Mouse (Mus musculus): ENCODE data around the gene Rassf2.

GRCm38 (mm10) chr2:132043101-132043621, 13.1 kb upstream of the Rassf2 start:
- TF ChIP-seq CTCF (IDR thresholded peaks at IDR 0.05; ENCODE audit: borderline replicate concordance, control insufficient read depth, extremely low read depth, insufficient read depth, low read length, poor library complexity) (no peak), POLR2A (IDR thresholded peaks at IDR 0.05; ENCODE audit: control insufficient read depth, extremely low read depth, insufficient read depth, low read length, poor library complexity) (no peak)
